Mouse (Mus musculus) left cerebral cortex, postnatal 36 days (tissue): ENCODE data around the gene Vps33b. TPM values are rescaled to one million over a fixed set of nuclear protein-coding genes. Genes with fewer than 3 reads are reported as not detected.
"Not testable (repeated sequence)": the region's sequence is repeated elsewhere in the genome, so short reads cannot be mapped to it uniquely, and the experiment has no call there.

Experiments
- DNase-seq, 2 experiments: peaks; one replicate each; pipeline ENCODE4 v3.0.0; 2021 to 2022; ENCODE audit warnings: low spot score in 2 of 2, mixed read lengths in 1 of 2
- intact Hi-C: fragments of 180-260 bp; cut with DNase I; formaldehyde crosslinking; loops from one replicate; pipeline ENCODE4 v1.15.1; 2025
- total RNA-seq, 2 experiments: library from RNA; stranded (reverse); gene quantifications; 2 replicates each; pipeline ENCODE4 v1.2.3; 2021

Gene Vps33b
- total RNA-seq, 2 experiments from 2014 or later = 19.0 to 25.3 TPM

GRCm38 (mm10) chr7:80310771-80311170 is 41.3 kb downstream of the Vps33b start:
- no peak for DNase-seq
- intact Hi-C loops = no loop called here

GRCm38 (mm10) chr7:80315733-80316132 is 46.3 kb downstream of the Vps33b start:
- no peak for DNase-seq
- intact Hi-C loops = no loop called here

GRCm38 (mm10) chr7:80317439-80318115 is 48.1 kb downstream of the Vps33b start:
- intact Hi-C loops = no loop called here
- DNase-seq = no peak

- intact Hi-C loops = no loop called here
- DNase-seq = no peak
Observed at GRCm38 (mm10) chr7:80318670-80319069, 49.2 kb downstream of the Vps33b start.

- intact Hi-C loops = no loop called here
Observed at GRCm38 (mm10) chr7:80319846-80320496, 50.5 kb downstream of the Vps33b start.

GRCm38 (mm10) chr7:80323336-80323735 is 53.9 kb downstream of the Vps33b start:
- intact Hi-C loops = no loop called here
- DNase-seq = no peak

More at GRCm38 (mm10) chr7:80319846-80320496, 50.5 kb downstream of the Vps33b start:
- no peak for DNase-seq

- peak; percentile 96 for DNase-seq
- intact Hi-C loops = no loop called here
Observed at GRCm38 (mm10) chr7:80324043-80324815, 54.8 kb downstream of the Vps33b start, which contains the start of gene Rccd1. Gene Rccd1 (minus strand): TSS chr7:80324454.

GRCm38 (mm10) chr7:80324816-80325119 is 55.3 kb downstream of the Vps33b start:
- DNase-seq, intact Hi-C loops: not testable (repeated sequence)

- no peak for DNase-seq
- intact Hi-C loops = no loop called here
Observed at GRCm38 (mm10) chr7:80325292-80325868, 55.9 kb downstream of the Vps33b start.

GRCm38 (mm10) chr7:80326076-80326475 is 56.6 kb downstream of the Vps33b start:
- intact Hi-C loops = no loop called here
- DNase-seq = no peak

- intact Hi-C loops = no loop called here
- DNase-seq = no peak
Observed at GRCm38 (mm10) chr7:80330278-80330677, 60.8 kb downstream of the Vps33b start.

GRCm38 (mm10) chr7:80331433-80331832 is 62.0 kb downstream of the Vps33b start:
- no peak for DNase-seq
- intact Hi-C loops = no loop called here

GRCm38 (mm10) chr7:80334848-80335247 is 65.4 kb downstream of the Vps33b start:
- intact Hi-C loops = no loop called here
- no peak for DNase-seq

- DNase-seq = no peak
- intact Hi-C loops = no loop called here
Observed at GRCm38 (mm10) chr7:80336932-80337331, 67.5 kb downstream of the Vps33b start.

GRCm38 (mm10) chr7:80339371-80339770 is 69.9 kb downstream of the Vps33b start:
- DNase-seq = peak in 1 of 2 experiments; percentile 42
- intact Hi-C loops = no loop called here

- intact Hi-C loops = loop anchor here (1.0 kb wide), 1 partner anchor 30 kb away; no protein-coding TSS in a partner anchor
- DNase-seq = peak; percentile 97 to 98
Observed at GRCm38 (mm10) chr7:80339793-80340628, 70.6 kb downstream of the Vps33b start.

- DNase-seq = peak; percentile 59 to 62
- intact Hi-C loops = loop anchor here (1.0 kb wide), 1 partner anchor 30 kb away; no protein-coding TSS in a partner anchor
Observed at GRCm38 (mm10) chr7:80340793-80341192, 71.3 kb downstream of the Vps33b start, which contains the start of gene Unc45a. Gene Unc45a (minus strand): TSS chr7:80341005.
